Mouse (Mus musculus) liver, embryonic 16.5 days (tissue): ENCODE results near the gene Liph. TPM values are rescaled to one million over a fixed set of nuclear protein-coding genes. Genes with fewer than 3 reads are reported as not detected.
"Not testable (repeated sequence)": the region's sequence is repeated elsewhere in the genome, so short reads cannot be mapped to it uniquely, and the experiment has no call there.

Source experiments
- ATAC-seq: fragments of 200-750 bp; cut with Nextera tagmentation; 2 replicates; pipeline ENCODE4 v1.8.0; 2017; ENCODE audit warnings: low read depth, mild to moderate bottlenecking, moderate number of reproducible peaks, moderate library complexity
- H3K27ac ChIP-seq: fragments of 300-500 bp; sonication (generic); 2 replicates; pipeline ENCODE4 v1.5.1; 2014; ENCODE audit warnings: mild to moderate bottlenecking, low read length
- H3K27me3 ChIP-seq: fragments of 300-500 bp; sonication (generic); 2 replicates; pipeline ENCODE4 v1.6.1; 2014; ENCODE audit warnings: low read depth, low read length, mixed read lengths; ENCODE audit not compliant: control insufficient read depth, insufficient read depth
- H3K36me3 ChIP-seq: fragments of 300-500 bp; sonication (generic); 2 replicates; pipeline ENCODE4 v1.6.1; 2014; ENCODE audit warnings: mild to moderate bottlenecking; ENCODE audit not compliant: control insufficient read depth, insufficient read depth
- H3K4me1 ChIP-seq: fragments of 300-500 bp; sonication (generic); 2 replicates; pipeline ENCODE4 v1.6.1; 2014; ENCODE audit warnings: low read depth, low read length, mixed read lengths; ENCODE audit not compliant: control insufficient read depth
- H3K4me2 ChIP-seq: fragments of 300-500 bp; sonication (generic); 2 replicates; pipeline ENCODE4 v1.6.1; 2014; ENCODE audit warnings: low read depth, low read length, mixed read lengths
- H3K4me3 ChIP-seq: fragments of 300-500 bp; sonication (generic); 2 replicates; pipeline ENCODE4 v1.5.1; 2014; ENCODE audit warnings: low read depth, mild to moderate bottlenecking, low read length
- H3K9ac ChIP-seq: fragments of 300-500 bp; sonication (generic); 2 replicates; pipeline ENCODE4 v1.6.1; 2014; ENCODE audit warnings: low read depth, low read length
- H3K9me3 ChIP-seq: fragments of 300-500 bp; sonication (generic); replicated peaks from 2 replicates; pipeline ENCODE4 v1.6.1; 2016; ENCODE audit warnings: low read length; ENCODE audit not compliant: control insufficient read depth
- WGBS: fragments of 180-500 bp; shearing (Covaris S2); extraction: QIAGEN DNeasy Blood & Tissue Kit; methylation state at CpG from one replicate; pipeline ENCODE4 v1.1.7; 2014; ENCODE audit not compliant: insufficient replicate concordance; 5-methylcytosine and 5-hydroxymethylcytosine counted together
- polyA plus RNA-seq: library from polyadenylated mRNA; unstranded; fragments of >200 nt; fragmentation: Nextera tagmentation; extraction: Ambion mirVana; gene quantifications from 2 replicates; pipeline ENCODE4 v1.2.1, GENCODE M21; 2015

Gene Liph
- polyA plus RNA-seq, 1 experiment from 2014 or later, result 0.85 TPM

DNA sequence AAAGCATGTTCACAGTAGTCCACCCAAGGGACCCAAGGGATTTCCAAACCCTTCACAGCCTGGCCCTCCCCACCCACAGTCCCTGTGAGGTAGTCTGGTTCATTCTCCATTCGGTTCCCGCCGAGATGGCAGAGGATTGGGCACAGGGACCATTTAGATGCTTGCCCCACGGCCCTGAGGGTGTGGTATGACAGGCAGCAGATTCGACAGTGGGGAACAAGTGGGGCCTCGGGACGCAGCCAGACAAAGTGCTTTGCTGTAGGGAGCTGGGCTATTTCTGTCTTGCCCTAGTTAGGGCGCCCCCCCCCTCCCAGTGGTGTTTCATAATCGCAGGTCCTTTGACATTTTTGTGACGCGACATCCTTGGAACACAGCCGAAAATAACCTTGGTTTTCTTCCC, 39.9 kb downstream of the Liph start:
- Histone ChIP-seq H3K9ac (no peak overlapping the region), H3K27me3 (no peaks in the 10 kb centered on the region), H3K36me3 (no peaks in the 10 kb centered on the region), H3K4me1 (no peaks in the 10 kb centered on the region), H3K27ac (no peak overlapping the region), H3K9me3 (no peaks in the 10 kb centered on the region), H3K4me3 (no peak overlapping the region), H3K4me2 (no peak overlapping the region)
- WGBS, result 66% methylated on average over 12 of the region's 12 CpGs
- ATAC-seq, result no peak

DNA sequence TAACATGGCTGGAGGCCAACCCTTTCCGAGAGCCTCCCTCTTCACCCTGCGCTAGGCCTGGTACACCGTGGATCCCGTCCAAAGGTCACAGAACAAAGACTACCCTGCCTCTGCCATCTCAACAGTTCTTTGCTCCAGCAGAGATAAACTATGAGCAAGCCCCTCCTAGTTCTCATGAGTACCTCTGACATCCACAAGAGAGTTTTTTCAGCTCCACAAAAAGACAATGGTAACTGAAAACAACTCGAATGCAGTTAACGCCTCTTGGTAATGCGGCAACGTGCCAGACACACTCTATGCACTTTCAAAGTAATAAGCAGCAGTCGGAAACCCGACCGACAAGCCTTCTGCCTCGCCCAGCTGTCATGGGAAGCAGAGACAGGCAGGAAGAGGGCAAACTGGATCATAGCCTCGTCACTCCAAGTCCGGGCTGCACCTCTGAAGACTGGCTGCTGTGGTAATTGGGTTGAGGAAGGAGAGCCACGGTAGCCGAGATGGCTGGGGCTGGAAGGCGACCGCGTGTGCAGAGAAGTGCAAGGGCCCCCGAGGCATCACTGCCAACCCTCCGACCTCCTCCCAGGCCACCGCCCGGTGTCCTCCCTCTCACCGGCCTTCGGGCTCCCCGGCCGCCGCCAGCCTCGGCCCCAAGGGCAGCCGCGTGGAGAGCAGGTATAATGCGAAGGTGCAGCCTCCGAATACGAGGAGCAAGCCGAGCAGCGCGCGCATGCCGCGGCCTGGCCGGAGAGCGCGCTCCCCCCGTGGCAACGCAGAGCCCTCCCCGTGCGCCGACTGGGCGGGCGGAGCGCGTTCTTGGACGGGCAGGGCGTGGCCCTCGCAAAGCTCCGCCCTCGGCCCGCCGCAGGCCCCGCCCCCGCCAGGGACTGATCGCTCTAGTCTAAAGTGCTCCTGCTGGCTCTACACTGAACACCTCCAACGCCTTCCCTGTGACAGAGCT, 48.4 kb downstream of the Liph start, which contains the start of gene Tmem41a:
Gene Tmem41a (minus strand): TSS at position 792 of the 955 bp plus-strand sequence.
- ATAC-seq, result peak; percentile 96
- WGBS, result under 1% methylated on average over 63 of the region's 63 CpGs

DNA sequence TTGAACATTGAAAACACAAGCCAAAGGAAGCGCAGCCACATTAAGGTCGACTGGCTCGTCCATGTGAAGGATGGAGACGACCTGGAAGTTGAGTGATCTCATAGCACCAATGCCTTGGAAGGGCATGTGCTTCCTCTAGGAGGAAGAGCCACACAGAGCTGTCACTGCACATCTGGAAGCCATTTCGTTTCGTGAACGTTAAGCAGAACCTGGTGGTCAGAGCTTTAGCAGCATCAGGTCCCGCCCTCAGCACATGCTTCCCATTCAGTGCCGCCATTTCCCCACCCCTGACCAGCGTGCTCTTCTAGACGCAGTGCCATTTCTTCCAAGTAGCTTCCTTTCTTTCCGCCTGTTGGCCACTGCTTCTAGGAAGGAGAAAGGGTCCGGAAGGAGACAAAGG, 67.0 kb downstream of the Liph start:
- ATAC-seq, result no peak
- 75% methylated on average over 13 of the region's 13 CpGs for WGBS
- no peaks in the 10 kb centered on the region for H3K9me3 ChIP-seq

More for the DNA sequence above, 48.4 kb downstream of the Liph start, which contains the start of gene Tmem41a:
- H3K9ac ChIP-seq, result peak within 1 kb of the TSS; percentile 71
- H3K4me2 ChIP-seq, result peak within 1 kb of the TSS; percentile 88
- no peaks in the 10 kb centered on the region for H3K9me3 ChIP-seq
- peak within 1 kb of the TSS; percentile 80 for H3K4me3 ChIP-seq
- H3K27ac ChIP-seq, result peak within 1 kb of the TSS; percentile 31
- H3K4me1 ChIP-seq, result peaks cover 14% of the 10 kb centered on the region
- H3K27me3 ChIP-seq, result no peaks in the 10 kb centered on the region
- H3K36me3 ChIP-seq, result no peaks in the 10 kb centered on the region

DNA sequence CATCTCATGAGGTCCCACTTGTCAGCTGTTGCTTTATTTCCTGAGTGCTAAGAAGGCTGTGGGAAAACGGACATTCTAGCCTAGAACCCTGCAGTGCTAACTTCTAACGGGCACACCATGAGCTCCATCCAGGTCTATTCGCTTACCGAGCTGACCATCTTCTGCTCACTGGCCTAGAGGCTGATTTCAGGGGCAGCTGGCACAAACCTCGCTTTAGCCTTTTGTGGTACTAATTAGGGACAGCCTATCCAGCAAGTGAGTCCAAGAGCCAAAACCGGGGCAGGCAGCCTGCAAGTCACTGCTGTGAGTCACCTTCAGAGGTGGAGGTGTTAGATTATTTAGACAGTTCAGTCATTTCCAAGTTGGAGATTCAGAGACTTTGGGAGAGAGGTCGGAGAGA, 78.8 kb downstream of the Liph start:
- Histone ChIP-seq H3K9ac (no peak overlapping the region), H3K27ac (no peak overlapping the region), H3K36me3 (no peaks in the 10 kb centered on the region), H3K4me1 (no peaks in the 10 kb centered on the region), H3K4me2 (no peak overlapping the region), H3K27me3 (no peaks in the 10 kb centered on the region), H3K4me3 (no peak overlapping the region), H3K9me3 (no peaks in the 10 kb centered on the region)
- WGBS, result 56% methylated on average over 7 of the region's 7 CpGs
- no peak for ATAC-seq

More for the DNA sequence above, 67.0 kb downstream of the Liph start:
- no peak overlapping the region for H3K4me3 ChIP-seq
- H3K27ac ChIP-seq, result no peak overlapping the region
- no peak overlapping the region for H3K9ac ChIP-seq
- H3K4me2 ChIP-seq, result no peak overlapping the region
- no peaks in the 10 kb centered on the region for H3K4me1 ChIP-seq
- H3K27me3 ChIP-seq, result no peaks in the 10 kb centered on the region
- no peaks in the 10 kb centered on the region for H3K36me3 ChIP-seq

DNA sequence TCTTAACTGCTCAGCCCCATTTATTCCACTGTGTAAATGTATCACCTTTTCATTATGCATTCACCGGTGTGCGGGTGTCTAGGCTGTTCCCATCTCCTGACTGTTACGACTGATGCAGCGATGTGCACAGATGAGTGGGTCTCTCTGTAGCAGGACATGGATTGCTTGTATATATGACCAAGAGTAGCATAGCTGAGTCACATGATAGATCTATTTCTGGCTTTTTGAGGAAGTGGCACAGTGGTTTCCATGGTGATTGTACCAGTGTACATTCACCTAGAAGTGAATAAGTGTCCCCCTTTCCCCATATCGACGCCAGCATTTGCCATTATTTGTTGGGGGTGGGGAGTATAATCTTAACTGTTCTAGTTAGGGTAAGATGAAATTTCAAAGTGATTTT, 82.1 kb downstream of the Liph start:
- ATAC-seq, result no peak
- Histone ChIP-seq H3K27me3 (no peaks in the 10 kb centered on the region), H3K9ac (no peak overlapping the region), H3K4me1 (no peaks in the 10 kb centered on the region), H3K27ac (no peak overlapping the region), H3K4me2 (no peak overlapping the region), H3K4me3 (no peak overlapping the region), H3K36me3 (no peaks in the 10 kb centered on the region), H3K9me3 (no peaks in the 10 kb centered on the region)
- WGBS, result 41% methylated on average over 6 of the region's 6 CpGs

DNA sequence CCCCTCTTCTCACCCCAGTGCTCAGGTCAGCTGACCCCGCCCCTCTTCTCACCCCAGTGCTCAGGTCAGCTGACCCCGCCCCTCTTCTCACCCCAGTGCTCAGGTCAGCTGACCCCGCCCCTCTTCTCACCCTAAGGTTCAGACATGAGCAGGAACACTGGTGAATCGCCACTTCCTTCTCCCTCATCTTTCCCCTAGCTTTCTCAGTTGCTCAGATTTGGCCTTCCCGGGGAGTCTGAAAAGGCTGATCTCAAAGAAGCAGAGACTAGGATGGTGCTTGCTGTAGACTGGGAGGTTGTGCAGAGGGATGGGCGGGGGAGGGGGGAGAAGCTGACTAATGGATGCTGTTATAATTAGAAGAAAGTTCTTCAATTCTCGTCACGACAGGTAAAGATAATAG, 86.6 kb downstream of the Liph start:
- not testable (repeated sequence) for H3K27ac ChIP-seq

DNA sequence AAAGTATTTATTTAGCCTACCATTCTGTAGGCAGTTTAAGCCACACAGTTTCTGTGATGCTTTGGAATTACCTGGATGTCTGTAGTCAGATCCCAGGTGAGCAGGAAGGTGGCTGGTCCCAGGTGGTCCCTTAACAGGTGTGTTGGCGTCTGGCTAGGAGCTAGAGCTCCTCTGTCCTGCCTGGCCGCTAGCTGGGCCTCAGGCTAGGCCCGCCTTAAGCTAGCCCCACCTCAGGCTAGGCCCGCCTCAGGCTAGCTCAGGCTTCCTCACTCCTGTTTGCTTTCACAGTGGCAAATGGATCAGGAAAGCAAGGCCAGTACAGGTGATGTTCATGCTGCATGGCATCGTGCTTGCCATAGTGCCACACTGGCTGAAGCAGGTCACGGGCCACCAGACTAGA, 88.6 kb downstream of the Liph start:
- 61% methylated on average over 6 of the region's 6 CpGs for WGBS
- Histone ChIP-seq H3K27ac (no peak overlapping the region), H3K27me3 (no peaks in the 10 kb centered on the region), H3K9me3 (no peaks in the 10 kb centered on the region), H3K4me3 (no peak overlapping the region), H3K4me2 (no peak overlapping the region), H3K36me3 (no peaks in the 10 kb centered on the region), H3K4me1 (no peaks in the 10 kb centered on the region), H3K9ac (no peak overlapping the region)
- no peak for ATAC-seq

More for the DNA sequence above, 86.6 kb downstream of the Liph start:
- 52% methylated on average over 6 of the region's 8 CpGs for WGBS
- H3K9me3 ChIP-seq, H3K4me2 ChIP-seq, H3K27me3 ChIP-seq, H3K36me3 ChIP-seq, H3K9ac ChIP-seq, ATAC-seq, H3K4me1 ChIP-seq, H3K4me3 ChIP-seq: not testable (repeated sequence)

DNA sequence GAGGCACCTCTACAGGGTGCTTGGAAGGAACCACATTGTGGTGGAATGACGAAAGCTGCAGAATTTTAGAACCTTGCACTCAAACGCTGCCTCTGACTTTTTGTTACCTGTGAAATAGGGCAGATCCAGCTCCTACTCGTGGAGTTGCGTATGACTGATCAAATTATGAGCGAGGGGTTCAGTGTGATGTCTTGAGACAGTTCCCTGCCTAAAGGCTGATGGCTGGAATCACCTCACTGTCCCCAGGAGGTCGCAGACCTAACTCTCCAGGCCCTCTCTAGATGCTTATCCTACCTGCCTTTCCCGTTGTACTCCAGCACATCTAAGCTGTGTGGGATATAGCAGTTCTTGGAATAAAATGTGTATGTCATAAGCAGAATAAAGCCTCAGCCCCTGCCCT, 89.5 kb downstream of the Liph start:
- Histone ChIP-seq H3K36me3 (no peaks in the 10 kb centered on the region), H3K4me3 (no peak overlapping the region), H3K27ac (no peak overlapping the region), H3K9me3 (no peaks in the 10 kb centered on the region), H3K4me2 (no peak overlapping the region), H3K9ac (no peak overlapping the region), H3K4me1 (no peaks in the 10 kb centered on the region), H3K27me3 (no peaks in the 10 kb centered on the region)
- 70% methylated on average over 7 of the region's 7 CpGs for WGBS
- ATAC-seq, result no peak

DNA sequence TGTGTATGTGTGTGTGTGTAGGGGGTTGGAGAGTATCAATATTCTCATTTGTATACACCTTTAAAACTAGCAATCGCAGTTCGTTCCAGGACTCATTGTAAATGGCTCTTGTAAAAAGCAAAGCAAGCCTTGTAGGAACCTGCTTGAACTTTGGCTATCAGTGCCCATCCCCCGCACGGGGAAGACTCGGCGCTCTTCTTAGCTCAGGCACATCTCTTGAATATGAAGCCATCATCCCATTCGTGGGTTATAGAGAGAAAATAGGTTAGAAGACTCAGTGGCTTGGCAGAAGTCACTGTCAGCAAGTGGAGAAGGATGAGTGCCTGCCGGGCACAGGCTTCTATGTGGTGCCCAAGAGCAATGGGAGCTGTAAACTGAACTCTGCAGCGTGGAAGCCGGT, 90.8 kb downstream of the Liph start:
- H3K36me3 ChIP-seq, result no peaks in the 10 kb centered on the region
- H3K4me1 ChIP-seq, result no peaks in the 10 kb centered on the region
- no peaks in the 10 kb centered on the region for H3K9me3 ChIP-seq
- H3K9ac ChIP-seq, result no peak overlapping the region
- H3K27ac ChIP-seq, result no peak overlapping the region
- no peak for ATAC-seq
- no peak overlapping the region for H3K4me2 ChIP-seq
- no peaks in the 10 kb centered on the region for H3K27me3 ChIP-seq
- WGBS, result 68% methylated on average over 10 of the region's 10 CpGs
- no peak overlapping the region for H3K4me3 ChIP-seq
